Mouse (Mus musculus) thymus, adult 2 months (tissue): Measurements from ENCODE around the gene Lpar6. TPM values are rescaled to one million over a fixed set of nuclear protein-coding genes. Genes with fewer than 3 reads are reported as not detected.

ENCODE experiments used
- DNase-seq: peaks from one replicate; pipeline ENCODE4 v3.0.0; 2021
- H3K27ac ChIP-seq: fragments of 200-500 bp; 2 replicates; pipeline ENCODE4 v1.5.1; 2012; ENCODE audit warnings: low read length, control low read depth; ENCODE audit not compliant: control insufficient read depth, insufficient read depth
- H3K27me3 ChIP-seq: fragments of 200-500 bp; 2 replicates; pipeline ENCODE4 v1.6.1; 2012; ENCODE audit warnings: mild to moderate bottlenecking, low read length, moderate library complexity, mixed read lengths; ENCODE audit not compliant: control insufficient read depth, insufficient read depth
- H3K36me3 ChIP-seq: fragments of 200-500 bp; 2 replicates; pipeline ENCODE4 v1.6.1; 2012; ENCODE audit warnings: mild to moderate bottlenecking, low read length, moderate library complexity; ENCODE audit not compliant: control insufficient read depth, insufficient read depth
- H3K4me1 ChIP-seq: fragments of 200-500 bp; replicated peaks from 2 replicates; pipeline ENCODE4 v1.6.1; 2012; ENCODE audit warnings: low read length; ENCODE audit not compliant: control insufficient read depth, insufficient read depth
- H3K4me3 ChIP-seq: fragments of 200-500 bp; 2 replicates; pipeline ENCODE4 v1.5.1; 2012; ENCODE audit warnings: mild to moderate bottlenecking, low read length, control low read depth, moderate library complexity; ENCODE audit not compliant: control insufficient read depth, insufficient read depth
- CTCF ChIP-seq: fragments of 200-500 bp; IDR thresholded peaks from 2 replicates; pipeline ENCODE4 v1.5.1; 2012; ENCODE audit warnings: mild to moderate bottlenecking, control low read depth, low read length, moderate library complexity, borderline replicate concordance; ENCODE audit not compliant: control insufficient read depth, poor library complexity, insufficient read depth; ENCODE audit errors: extremely low read depth
- POLR2A ChIP-seq: fragments of 200-500 bp; IDR thresholded peaks from 2 replicates; pipeline ENCODE4 v1.6.1; 2012; ENCODE audit warnings: mild to moderate bottlenecking, low read length, control low read depth, moderate library complexity; ENCODE audit not compliant: control insufficient read depth, poor library complexity, insufficient read depth; ENCODE audit errors: extremely low read depth
- WGBS: fragments of 180-500 bp; shearing (Covaris S2); methylation state at CpG from one replicate; pipeline ENCODE4 v1.1.7; 2018; 5-methylcytosine and 5-hydroxymethylcytosine counted together
- polyA plus RNA-seq: library from polyadenylated mRNA; depleted of rRNA; stranded (reverse); fragments of >200 nt; gene quantifications from 2 replicates; pipeline ENCODE4 v1.2.3, GENCODE M21; 2012

The Lpar6 gene
- polyA plus RNA-seq, 1 experiment = 22.3 TPM

DNA sequence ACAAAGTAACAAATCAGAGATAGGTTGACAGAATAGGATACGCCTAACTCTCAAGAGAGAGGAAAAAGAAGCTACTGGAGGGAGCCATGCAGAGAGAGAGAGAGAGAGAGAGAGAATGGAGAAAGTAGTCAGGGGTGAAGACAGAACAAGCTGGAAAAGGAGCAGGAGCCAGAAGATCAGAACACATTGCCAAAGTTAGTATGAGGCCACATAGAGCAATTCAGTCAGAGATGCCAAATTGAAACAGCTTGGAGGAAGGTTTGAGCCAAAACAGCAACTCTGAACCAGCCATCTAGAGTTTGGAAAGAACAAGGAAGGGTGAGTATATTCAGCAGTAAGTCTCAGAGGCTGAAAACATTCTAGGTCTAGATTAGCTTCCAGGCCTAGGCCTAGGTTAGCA lies 20.6 kb upstream of the Lpar6 start:
- no peak for TF ChIP-seq CTCF
- no peak for TF ChIP-seq POLR2A
- H3K27ac ChIP-seq = no peak overlapping the region
- no peaks in the 10 kb centered on the region for H3K27me3 ChIP-seq
- H3K4me3 ChIP-seq = no peak overlapping the region
- peaks cover 26% of the 10 kb centered on the region for H3K36me3 ChIP-seq
- DNase-seq = no peak
- WGBS = 97% methylated on average over 1 of the region's 1 CpGs
- H3K4me1 ChIP-seq = no peaks in the 10 kb centered on the region

DNA sequence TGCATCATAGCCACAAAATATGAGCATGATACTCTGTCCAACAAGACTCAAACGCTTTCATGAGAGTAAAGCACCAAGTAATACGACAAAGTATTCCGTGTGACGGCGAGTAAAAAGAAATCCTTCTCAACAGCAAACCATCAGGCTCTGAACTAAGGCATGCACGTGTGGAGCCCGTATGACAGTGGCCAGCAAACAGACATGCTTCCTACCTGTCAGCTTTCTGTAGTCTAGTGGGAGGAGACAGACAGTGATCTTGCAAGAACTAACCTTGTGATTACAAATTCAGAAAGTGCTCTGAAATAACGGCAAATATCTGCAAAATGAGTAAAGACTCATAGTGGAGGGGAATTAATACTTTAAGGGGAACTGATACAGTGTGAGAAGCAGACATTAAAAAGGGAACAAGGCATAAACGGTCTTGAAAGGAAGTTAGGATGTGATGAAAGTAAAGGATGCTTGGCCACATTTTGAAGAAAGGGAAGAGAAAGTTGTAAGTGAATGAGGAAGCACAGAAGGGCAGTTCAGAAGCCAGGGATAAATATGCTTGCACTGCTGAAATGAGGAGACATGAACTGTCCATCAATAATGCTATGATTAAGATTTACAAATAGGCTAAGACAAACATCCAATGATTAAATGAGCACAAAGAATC lies 15.3 kb upstream of the Lpar6 start:
- H3K4me1 ChIP-seq = no peaks in the 10 kb centered on the region
- TF ChIP-seq CTCF = no peak
- TF ChIP-seq POLR2A = no peak
- H3K4me3 ChIP-seq = no peak overlapping the region
- no peaks in the 10 kb centered on the region for H3K27me3 ChIP-seq
- H3K27ac ChIP-seq = no peak overlapping the region
- 58% methylated on average over 9 of the region's 9 CpGs for WGBS
- no peak for DNase-seq
- H3K36me3 ChIP-seq = no peaks in the 10 kb centered on the region

DNA sequence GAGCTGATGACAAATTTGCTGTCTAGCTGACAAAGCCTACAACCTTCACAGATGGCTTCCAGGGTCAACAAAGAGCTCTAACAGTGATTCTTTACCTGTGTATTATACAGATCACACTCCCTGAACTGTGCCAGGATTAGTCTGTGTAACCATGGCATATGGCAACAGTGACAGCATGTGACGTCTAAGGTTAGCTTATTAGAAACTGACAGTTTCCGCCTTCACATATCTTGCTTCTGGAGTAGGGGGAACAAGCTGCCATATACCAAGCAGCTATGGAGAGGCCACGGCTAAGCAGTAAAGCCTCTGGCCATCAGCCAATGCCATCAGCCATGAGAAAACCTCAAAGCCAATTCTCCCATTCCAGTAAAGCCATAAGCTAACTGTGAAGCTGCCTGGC lies 11.3 kb upstream of the Lpar6 start:
- no peak overlapping the region for H3K27ac ChIP-seq

DNA sequence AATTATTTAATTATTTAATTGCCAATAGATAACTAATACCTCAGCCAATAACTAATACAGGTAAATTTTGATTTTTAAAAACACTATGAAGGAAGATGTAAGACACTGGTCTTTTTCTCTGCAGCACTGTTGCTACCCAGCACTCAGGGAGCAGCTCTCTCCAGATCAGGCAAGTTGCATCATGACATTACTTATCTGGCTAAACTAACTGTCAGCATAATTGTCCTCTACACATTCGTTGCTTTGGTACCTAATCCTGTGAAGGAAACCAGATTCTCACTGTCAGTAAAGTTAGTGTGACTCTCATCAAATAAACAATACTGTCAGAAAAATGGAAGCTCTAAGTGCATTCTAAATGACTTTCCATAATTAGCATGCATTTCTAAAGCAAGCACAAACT lies 10.8 kb upstream of the Lpar6 start:
- WGBS = 74% methylated on average over 1 of the region's 1 CpGs
- no peak for DNase-seq
- Histone ChIP-seq H3K27me3 (no peaks in the 10 kb centered on the region), H3K27ac (no peak overlapping the region), H3K36me3 (no peaks in the 10 kb centered on the region), H3K4me3 (no peak overlapping the region), H3K4me1 (no peaks in the 10 kb centered on the region)
- TF ChIP-seq POLR2A (no peak), CTCF (no peak)

More for the DNA sequence above, 11.3 kb upstream of the Lpar6 start:
- no peak for DNase-seq
- H3K4me1 ChIP-seq = no peaks in the 10 kb centered on the region
- H3K36me3 ChIP-seq = no peaks in the 10 kb centered on the region
- 96% methylated on average over 3 of the region's 3 CpGs for WGBS
- no peaks in the 10 kb centered on the region for H3K27me3 ChIP-seq
- no peak overlapping the region for H3K4me3 ChIP-seq
- TF ChIP-seq CTCF (no peak), POLR2A (no peak)

DNA sequence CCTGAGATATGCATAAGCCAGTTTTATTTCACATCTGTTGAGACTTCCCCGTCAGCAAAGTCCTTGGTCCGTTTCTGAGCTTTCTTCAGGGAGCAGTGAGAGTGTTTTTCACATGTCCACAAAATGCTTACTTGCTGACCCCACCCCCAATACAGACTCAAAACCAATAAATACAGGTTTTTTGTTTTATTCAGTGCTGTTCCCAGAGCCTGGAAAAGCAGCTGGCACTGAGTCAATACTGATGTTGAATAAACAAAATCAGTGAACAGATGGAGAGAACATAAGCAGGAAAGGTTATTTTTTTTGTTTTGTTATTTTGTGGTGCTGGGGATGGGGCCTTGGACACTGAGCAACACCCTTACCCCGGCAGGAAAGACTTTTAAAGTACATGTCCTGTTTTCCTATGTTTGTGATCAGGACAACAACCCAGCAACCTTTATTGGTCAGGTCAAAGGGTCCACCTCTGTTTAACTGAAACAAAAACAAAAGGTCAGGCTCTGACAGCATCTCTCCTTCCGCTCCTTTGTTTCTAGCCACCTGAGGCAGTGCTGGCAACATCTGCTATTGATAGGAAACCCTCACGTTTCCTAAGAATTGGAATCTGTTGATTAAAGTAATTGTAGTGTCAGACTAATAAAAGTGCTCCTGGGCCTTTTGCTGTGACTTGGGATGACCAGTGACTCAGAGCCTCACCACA lies 6.3 kb upstream of the Lpar6 start:
- peaks cover 3% of the 10 kb centered on the region; the same call in 1 of the 2 replicates for H3K4me1 ChIP-seq
- no peaks in the 10 kb centered on the region for H3K27me3 ChIP-seq
- no peaks in the 10 kb centered on the region for H3K36me3 ChIP-seq
- WGBS = 88% methylated on average over 5 of the region's 5 CpGs
- H3K27ac ChIP-seq = no peak overlapping the region
- TF ChIP-seq CTCF (no peak), POLR2A (no peak)
- no peak for DNase-seq
- no peak overlapping the region for H3K4me3 ChIP-seq

DNA sequence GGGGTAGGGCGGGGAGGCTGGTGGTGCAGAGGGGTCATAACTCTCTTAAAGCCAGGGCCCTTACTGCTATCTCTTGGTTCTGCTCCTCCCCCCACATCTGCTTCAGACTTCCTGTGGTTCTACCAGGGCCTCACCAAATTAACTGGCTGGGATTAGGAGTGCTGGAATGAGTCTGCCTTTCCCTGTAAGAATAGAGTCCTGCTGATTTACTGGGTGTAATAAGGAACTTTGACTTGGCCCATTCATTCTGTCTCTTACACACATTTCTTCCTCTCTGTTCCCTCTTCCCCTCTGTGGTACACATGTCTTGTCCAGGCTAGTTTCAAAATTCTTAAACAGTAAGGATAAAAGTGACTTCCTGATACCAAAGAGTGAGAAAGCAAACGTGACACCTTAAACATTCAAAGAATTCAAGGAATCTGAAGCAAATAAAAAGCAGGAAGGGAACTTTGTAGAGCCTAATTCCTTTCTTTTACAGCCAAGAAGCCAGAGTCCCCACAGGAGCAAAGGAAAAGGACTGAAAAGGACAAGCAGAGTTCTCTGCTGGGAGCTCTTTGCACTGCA lies 3.1 kb upstream of the Lpar6 start:
- no peaks in the 10 kb centered on the region for H3K27me3 ChIP-seq
- 54% methylated on average over 2 of the region's 2 CpGs for WGBS
- no peak overlapping the region for H3K4me3 ChIP-seq
- no peaks in the 10 kb centered on the region for H3K36me3 ChIP-seq
- H3K4me1 ChIP-seq = peaks cover 3% of the 10 kb centered on the region; the same call in 1 of the 2 replicates
- no peak overlapping the region for H3K27ac ChIP-seq
- TF ChIP-seq CTCF (no peak), POLR2A (no peak)
- DNase-seq = no peak
